Mouse (Mus musculus) lung, postnatal 0 days (tissue): ENCODE measurements around the gene Jam3.

Experiments
- CTCF ChIP-seq: IDR thresholded peaks from 2 replicates; pipeline ENCODE4 v1.5.1; 2016; ENCODE audit warnings: antibody characterized with exemption, mild to moderate bottlenecking
- EP300 ChIP-seq: IDR thresholded peaks from 2 replicates; pipeline ENCODE4 v1.6.1; 2016; ENCODE audit warnings: antibody characterized with exemption, mild to moderate bottlenecking, control low read depth

- TF ChIP-seq CTCF (no peak), EP300 (no peak)
Observed at GRCm38 (mm10) chr9:27136651-27137050, 18.6 kb downstream of the Jam3 start.
